Mouse (Mus musculus) spleen, adult 2 months (tissue): ENCODE measurements around the gene Nudt9.

Experiments
- CTCF ChIP-seq: fragments of 200-500 bp; IDR thresholded peaks from 2 replicates; pipeline ENCODE4 v1.5.1; 2011; ENCODE audit warnings: mild to moderate bottlenecking, inconsistent platforms; ENCODE audit not compliant: insufficient read depth, insufficient read length, insufficient replicate concordance; ENCODE audit errors: extremely low read depth
- POLR2A ChIP-seq: fragments of 200-500 bp; IDR thresholded peaks from 2 replicates; pipeline ENCODE4 v1.6.1; 2011; ENCODE audit warnings: low read depth, low read length, inconsistent platforms

DNA sequence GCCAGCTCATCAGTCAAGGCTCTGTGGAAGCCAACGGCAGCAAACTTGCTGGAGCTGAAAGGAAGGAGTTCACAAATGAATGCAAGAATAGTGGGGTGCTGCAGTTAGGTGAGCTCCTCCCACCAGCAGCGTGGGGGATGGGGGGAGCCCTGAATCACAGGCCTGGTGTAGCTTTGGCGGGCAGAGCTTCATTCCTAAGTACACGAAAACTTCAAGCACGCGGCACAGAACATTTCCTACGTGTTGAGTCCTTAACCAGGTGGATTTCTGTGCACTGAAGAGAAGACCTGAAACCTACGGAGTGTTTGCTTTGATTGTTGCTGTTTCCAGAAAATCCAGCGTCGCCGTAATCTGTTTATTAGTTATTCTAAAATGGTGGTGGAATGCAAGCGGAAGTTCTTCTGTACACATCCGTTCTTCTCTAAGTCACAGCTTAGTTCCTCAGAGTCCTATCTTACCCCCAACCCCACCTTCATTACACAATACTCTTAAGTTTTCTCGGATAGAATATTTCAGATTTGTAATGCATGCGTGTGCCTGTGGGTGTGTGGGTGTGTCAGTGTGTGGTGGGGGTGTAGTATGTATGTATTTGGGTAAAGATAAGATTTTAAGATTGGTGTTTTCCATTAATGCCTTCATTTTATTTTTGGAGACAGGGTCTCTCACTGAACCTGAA lies 42.7 kb upstream of the Nudt9 start:
- no peak for TF ChIP-seq CTCF
- no peak for TF ChIP-seq POLR2A
